Mouse (Mus musculus) embryonic facial prominence, embryonic 14.5 days (tissue): ENCODE results near the gene Nsf. TPM values are rescaled to one million over a fixed set of nuclear protein-coding genes. Genes with fewer than 3 reads are reported as not detected.

Source experiments
- ATAC-seq: fragments of 200-750 bp; cut with Nextera tagmentation; 2 replicates; pipeline ENCODE4 v1.8.0; 2017; ENCODE audit warnings: low read depth, moderate number of reproducible peaks, moderate TSS enrichment
- DNase-seq: peaks from one replicate; pipeline ENCODE4 v3.0.0-alpha.2; 2015; ENCODE audit warnings: low spot score
- H3K27ac ChIP-seq: fragments of 300-500 bp; sonication (generic); replicated peaks from 2 replicates; pipeline ENCODE4 v1.5.1; 2014; ENCODE audit warnings: low read depth, mild to moderate bottlenecking, low read length, moderate library complexity
- H3K27me3 ChIP-seq: fragments of 300-500 bp; sonication (generic); replicated peaks from 2 replicates; pipeline ENCODE4 v1.6.1; 2014; ENCODE audit warnings: low read length; ENCODE audit not compliant: control insufficient read depth, insufficient read depth
- H3K36me3 ChIP-seq: fragments of 300-500 bp; sonication (generic); 2 replicates; pipeline ENCODE4 v1.6.1; 2014; ENCODE audit warnings: low read length, mixed read lengths; ENCODE audit not compliant: control insufficient read depth, insufficient read depth
- H3K4me1 ChIP-seq: fragments of 300-500 bp; sonication (generic); 2 replicates; pipeline ENCODE4 v1.6.1; 2014; ENCODE audit warnings: antibody characterized with exemption, low read length; ENCODE audit not compliant: control insufficient read depth, insufficient read depth
- H3K4me2 ChIP-seq: fragments of 300-500 bp; sonication (generic); 2 replicates; pipeline ENCODE4 v1.6.1; 2014; ENCODE audit warnings: low read depth, mild to moderate bottlenecking, low read length, moderate library complexity, mixed read lengths
- H3K4me3 ChIP-seq: fragments of 300-500 bp; sonication (generic); 2 replicates; pipeline ENCODE4 v1.5.1; 2014; ENCODE audit warnings: low read depth, mild to moderate bottlenecking, low read length
- H3K9ac ChIP-seq: fragments of 300-500 bp; sonication (generic); 2 replicates; pipeline ENCODE4 v1.6.1; 2014; ENCODE audit warnings: low read depth, mild to moderate bottlenecking, low read length, moderate library complexity, mixed read lengths
- H3K9me3 ChIP-seq: fragments of 300-500 bp; sonication (generic); 2 replicates; pipeline ENCODE4 v1.6.1; 2016; ENCODE audit warnings: low read length; ENCODE audit not compliant: control insufficient read depth
- WGBS: fragments of 180-500 bp; shearing (Covaris S2); extraction: QIAGEN DNeasy Blood & Tissue Kit; methylation state at CpG from one replicate; pipeline ENCODE4 v1.1.7; 2014; 5-methylcytosine and 5-hydroxymethylcytosine counted together
- polyA plus RNA-seq: library from polyadenylated mRNA; unstranded; fragments of >200 nt; fragmentation: Nextera tagmentation; extraction: Ambion mirVana; gene quantifications from 2 replicates; pipeline ENCODE4 v1.2.1, GENCODE M21; 2014

The Nsf gene
- polyA plus RNA-seq, 1 experiment from 2014 or later: 39.9 TPM

DNA sequence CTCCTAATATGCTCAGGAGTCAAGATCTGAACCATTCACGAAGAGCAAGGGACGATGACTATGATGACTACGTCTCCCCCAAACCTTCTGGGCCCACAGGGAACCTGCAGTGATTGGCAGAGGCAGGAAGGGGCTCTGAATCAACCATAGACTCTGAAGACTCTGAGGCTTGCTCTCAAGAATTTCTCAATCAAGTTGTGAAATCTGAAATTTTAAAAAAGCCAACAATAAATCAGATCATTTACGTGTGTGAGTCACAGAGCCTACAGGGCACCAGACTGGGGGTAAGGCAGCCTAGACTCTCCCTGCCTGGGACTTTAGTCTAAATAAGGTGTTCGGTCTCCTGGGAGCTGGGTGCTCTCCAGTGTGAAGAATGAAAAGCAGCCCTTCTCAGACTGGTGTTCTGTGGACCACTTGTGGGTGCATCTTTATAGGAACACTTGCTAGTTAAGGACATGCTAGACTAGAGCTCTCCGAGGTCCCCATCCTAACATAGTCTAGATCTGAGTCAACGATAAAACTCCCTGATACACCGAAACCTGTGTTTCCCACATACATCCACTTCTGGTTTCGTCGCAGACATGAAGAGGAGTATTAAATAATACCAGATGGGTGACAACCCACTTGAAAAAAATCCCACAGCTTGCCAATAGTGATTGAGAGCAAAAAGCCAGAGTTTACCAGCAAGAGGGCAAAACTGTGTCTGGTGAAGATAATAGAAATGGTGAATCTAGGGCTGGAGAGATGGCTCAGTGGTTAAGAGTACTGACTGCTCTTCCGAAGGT, 56.7 kb downstream of the Nsf start:
- no peak for ATAC-seq
- 83% methylated on average over 11 of the region's 11 CpGs for WGBS
- H3K27ac ChIP-seq: no peak overlapping the region

DNA sequence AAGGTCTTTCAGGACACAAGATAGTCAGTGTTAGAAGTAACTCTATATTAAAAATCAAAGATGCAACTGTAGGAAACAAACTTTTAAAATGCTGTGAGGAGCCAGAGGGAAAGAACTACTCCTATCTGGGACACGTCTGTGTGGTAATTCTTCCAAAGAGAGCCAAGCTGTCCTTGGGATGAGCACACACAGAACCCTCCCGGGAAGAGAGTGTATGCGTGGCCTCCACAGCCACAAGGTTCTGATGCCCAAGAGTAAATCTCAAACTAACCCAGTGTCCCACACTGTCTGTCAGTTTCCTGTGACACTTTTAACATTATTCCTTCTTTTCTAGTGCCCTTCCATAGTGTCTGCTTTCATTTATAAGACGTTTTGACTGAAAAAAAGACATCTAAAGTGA, 57.8 kb downstream of the Nsf start:
- no peak overlapping the region for H3K9ac ChIP-seq
- no peak overlapping the region for H3K4me3 ChIP-seq
- no peak for DNase-seq
- no peaks in the 10 kb centered on the region for H3K27me3 ChIP-seq
- H3K4me1 ChIP-seq: 0 out of 2 replicates have a peak, but pooled peaks cover under 1% of the 10 kb centered on the region
- no peak for ATAC-seq
- no peak overlapping the region for H3K4me2 ChIP-seq
- 85% methylated on average over 4 of the region's 4 CpGs for WGBS
- H3K9me3 ChIP-seq: no peaks in the 10 kb centered on the region
- H3K27ac ChIP-seq: no peak overlapping the region
- H3K36me3 ChIP-seq: 0 out of 2 replicates have a peak, but pooled peaks cover 3% of the 10 kb centered on the region

More for the DNA sequence above, 56.7 kb downstream of the Nsf start:
- H3K27me3 ChIP-seq: no peaks in the 10 kb centered on the region
- no peak for DNase-seq
- H3K4me1 ChIP-seq: peaks cover 6% of the 10 kb centered on the region; the same call in 1 of the 2 replicates
- no peak overlapping the region for H3K9ac ChIP-seq
- 0 out of 2 replicates have a peak, but pooled peaks cover 3% of the 10 kb centered on the region for H3K36me3 ChIP-seq
- no peaks in the 10 kb centered on the region for H3K9me3 ChIP-seq
- no peak overlapping the region for H3K4me2 ChIP-seq
- H3K4me3 ChIP-seq: no peak overlapping the region

DNA sequence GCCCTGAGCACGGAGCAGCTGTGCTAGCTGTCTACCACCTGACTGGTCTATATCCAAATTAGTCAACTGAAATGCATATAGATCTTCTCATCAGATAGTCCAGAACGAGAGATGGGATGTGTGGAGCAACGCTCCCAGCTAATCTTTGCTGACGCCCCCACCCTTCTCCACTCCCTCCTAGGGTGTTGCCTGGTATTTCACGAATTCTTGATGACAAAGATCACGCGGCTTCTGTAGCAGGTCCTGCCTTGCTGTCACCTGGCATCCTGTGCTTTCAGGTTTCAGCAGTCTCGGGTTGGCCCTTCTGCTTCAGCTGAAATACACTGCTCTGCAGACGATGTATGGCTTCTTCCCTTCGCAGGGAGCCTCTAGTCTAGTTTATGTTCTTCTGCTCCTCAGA, 61.0 kb downstream of the Nsf start:
- Histone ChIP-seq H3K27me3 (no peaks in the 10 kb centered on the region), H3K4me1 (no peaks in the 10 kb centered on the region), H3K27ac (no peak overlapping the region), H3K36me3 (0 out of 2 replicates have a peak, but pooled peaks cover 3% of the 10 kb centered on the region), H3K4me2 (no peak overlapping the region), H3K9me3 (no peaks in the 10 kb centered on the region), H3K4me3 (no peak overlapping the region), H3K9ac (no peak overlapping the region)
- WGBS: 83% methylated on average over 10 of the region's 10 CpGs
- ATAC-seq (no peak), DNase-seq (peak; percentile 17)

DNA sequence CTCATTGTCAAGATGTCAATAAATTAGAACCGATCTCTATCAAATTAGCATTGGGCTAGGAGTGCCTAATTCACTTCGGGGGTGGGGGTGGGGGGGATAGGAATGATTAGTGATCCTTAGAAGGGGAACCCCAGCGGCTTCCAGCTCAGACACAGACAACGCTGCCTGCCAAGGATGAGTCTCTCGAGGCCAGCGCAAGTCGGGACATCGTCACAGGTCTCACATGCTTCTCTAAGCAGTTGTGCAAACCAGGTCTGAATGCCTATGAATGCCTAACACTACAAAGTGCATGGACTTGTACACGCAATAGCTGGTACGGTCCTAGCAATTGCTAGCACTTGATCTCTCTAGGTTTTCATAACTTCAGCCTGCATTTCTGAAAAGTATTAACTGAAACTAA, 62.1 kb downstream of the Nsf start:
- WGBS: 83% methylated on average over 10 of the region's 10 CpGs
- DNase-seq (no peak), ATAC-seq (no peak)
- Histone ChIP-seq H3K9ac (no peak overlapping the region), H3K27ac (no peak overlapping the region), H3K4me2 (no peak overlapping the region), H3K4me3 (no peak overlapping the region), H3K4me1 (no peaks in the 10 kb centered on the region), H3K36me3 (0 out of 2 replicates have a peak, but pooled peaks cover 3% of the 10 kb centered on the region), H3K27me3 (no peaks in the 10 kb centered on the region), H3K9me3 (no peaks in the 10 kb centered on the region)

DNA sequence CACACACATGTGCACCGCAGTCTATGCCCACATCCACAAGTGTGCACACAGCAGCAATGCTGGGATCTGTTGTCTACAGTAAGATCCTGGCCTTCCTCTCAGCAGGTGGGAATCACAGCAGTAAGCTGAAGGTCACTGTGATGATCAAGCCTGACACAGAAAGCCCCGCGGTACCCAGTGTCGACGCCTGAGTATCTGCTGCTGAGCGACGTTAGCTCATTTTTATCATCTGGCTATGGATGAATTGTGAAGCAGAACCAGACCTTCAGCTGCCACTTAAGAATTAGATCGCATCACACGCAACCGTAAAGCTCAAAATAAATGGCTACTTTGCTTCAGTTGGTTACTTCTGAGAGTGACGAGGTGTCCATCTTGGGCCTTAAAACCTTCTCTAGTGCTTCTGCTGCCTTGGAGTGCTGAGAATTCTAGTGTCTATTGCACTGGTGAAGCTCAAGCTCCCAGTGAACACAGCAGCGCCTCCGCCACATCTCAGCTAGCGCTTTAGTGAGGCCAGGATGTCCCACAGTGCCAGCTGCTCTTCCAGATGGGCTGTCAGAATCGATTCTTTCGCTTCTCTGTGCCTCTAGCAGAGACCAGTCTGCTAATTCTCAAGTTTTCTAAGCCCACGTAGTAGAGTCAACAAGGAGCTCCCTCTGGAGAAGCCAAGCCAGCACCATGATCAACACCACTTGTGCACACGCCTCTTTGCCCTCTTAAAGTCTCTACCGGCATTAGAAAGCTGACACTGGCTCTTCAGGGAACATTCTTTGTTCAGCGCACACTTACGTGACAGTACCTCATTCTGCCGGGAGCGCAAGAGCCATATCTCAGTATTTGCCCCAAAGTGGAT, 63.3 kb downstream of the Nsf start:
- Histone ChIP-seq H3K4me1 (0 out of 2 replicates have a peak, but pooled peaks cover 2% of the 10 kb centered on the region), H3K4me3 (no peak overlapping the region), H3K27me3 (no peaks in the 10 kb centered on the region), H3K9ac (no peak overlapping the region), H3K27ac (no peak overlapping the region), H3K9me3 (no peaks in the 10 kb centered on the region), H3K36me3 (0 out of 2 replicates have a peak, but pooled peaks cover 2% of the 10 kb centered on the region), H3K4me2 (no peak overlapping the region)
- ATAC-seq (no peak), DNase-seq (peak; percentile 18)
- 81% methylated on average over 23 of the region's 23 CpGs for WGBS

DNA sequence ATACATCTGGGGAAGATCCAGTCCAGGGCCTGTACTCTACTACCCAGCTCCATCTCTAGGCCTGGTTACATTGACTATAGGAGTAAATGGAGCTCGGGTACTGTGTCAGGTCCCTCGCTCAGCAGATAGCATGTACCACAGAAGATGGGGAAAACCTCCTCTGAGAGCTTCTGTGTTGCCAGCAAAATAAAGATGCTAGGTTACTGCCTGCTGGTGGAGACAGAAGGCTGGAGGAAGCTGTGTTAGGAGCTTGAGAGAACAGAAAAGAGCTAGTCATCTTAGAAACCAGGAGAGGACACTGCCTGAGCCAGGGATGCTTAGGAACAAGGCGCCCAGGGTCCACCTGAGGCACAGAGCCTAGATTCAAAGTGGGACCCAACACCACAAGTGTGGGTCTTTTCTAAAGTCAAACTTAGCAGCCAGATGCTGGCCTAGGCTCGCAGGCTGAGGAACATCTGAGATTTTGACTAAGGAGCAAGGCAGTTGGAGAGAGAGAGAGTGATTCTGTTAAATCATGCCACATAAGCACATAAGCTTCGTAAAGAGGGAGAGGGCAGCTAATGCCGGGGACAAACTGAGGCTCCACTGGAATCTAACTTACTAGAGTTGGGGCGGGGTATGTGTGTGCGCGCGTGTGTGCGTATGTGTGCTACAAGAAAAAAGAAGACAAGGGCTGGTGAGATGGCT, 66.0 kb downstream of the Nsf start:
- Histone ChIP-seq H3K27ac (no peak overlapping the region), H3K4me2 (no peak overlapping the region), H3K9me3 (no peaks in the 10 kb centered on the region), H3K27me3 (no peaks in the 10 kb centered on the region), H3K9ac (no peak overlapping the region), H3K4me1 (peaks cover 11% of the 10 kb centered on the region; the same call in 1 of the 2 replicates), H3K36me3 (no peaks in the 10 kb centered on the region), H3K4me3 (no peak overlapping the region)
- 92% methylated on average over 11 of the region's 11 CpGs for WGBS
- ATAC-seq: no peak
- no peak for DNase-seq

DNA sequence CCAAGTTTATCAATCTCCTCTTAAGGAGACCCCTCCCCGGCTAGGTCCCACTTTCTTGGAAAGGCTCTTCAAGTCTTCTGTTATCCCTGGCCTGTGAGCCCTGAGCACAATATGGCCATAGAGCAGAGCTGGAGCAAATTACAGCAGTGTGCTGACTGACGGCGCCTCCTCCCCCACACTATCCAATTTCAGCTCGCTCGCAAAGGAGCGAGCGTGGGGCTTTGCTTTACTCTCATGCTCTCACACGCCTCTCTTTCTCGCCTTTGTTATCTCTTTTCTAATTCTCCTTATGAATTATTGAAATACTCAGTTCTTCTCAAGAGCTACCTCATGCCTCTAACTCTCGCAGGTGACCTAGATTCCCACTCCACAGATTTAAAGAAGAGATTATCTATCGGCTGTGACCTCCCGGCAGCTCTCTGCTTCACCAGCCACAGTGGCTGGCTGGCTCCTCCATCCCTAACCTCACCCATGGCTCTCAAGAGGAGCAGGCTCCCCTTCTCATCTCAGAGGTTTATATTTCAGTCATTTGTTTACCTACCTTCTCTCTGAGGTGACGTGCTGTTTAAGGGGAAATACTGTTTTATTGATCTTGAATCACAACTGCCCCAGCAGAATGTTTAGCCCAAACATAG, 69.0 kb downstream of the Nsf start:
- WGBS: 8% methylated on average over 13 of the region's 13 CpGs
- Histone ChIP-seq H3K9me3 (no peaks in the 10 kb centered on the region), H3K4me2 (peak overlapping the region; percentile 53), H3K27ac (peak overlapping the region; percentile 28; the same call in 1 of the 2 replicates), H3K36me3 (peaks cover 13% of the 10 kb centered on the region; the same call in 1 of the 2 replicates), H3K9ac (peak overlapping the region; percentile 17; the same call in 1 of the 2 replicates), H3K4me3 (0 out of 2 replicates have a peak overlapping the region, but pooled peaks have one; percentile 19), H3K27me3 (no peaks in the 10 kb centered on the region), H3K4me1 (peaks cover 11% of the 10 kb centered on the region; the same call in 1 of the 2 replicates)
- ATAC-seq (peak; percentile 92), DNase-seq (peak; percentile 83)

DNA sequence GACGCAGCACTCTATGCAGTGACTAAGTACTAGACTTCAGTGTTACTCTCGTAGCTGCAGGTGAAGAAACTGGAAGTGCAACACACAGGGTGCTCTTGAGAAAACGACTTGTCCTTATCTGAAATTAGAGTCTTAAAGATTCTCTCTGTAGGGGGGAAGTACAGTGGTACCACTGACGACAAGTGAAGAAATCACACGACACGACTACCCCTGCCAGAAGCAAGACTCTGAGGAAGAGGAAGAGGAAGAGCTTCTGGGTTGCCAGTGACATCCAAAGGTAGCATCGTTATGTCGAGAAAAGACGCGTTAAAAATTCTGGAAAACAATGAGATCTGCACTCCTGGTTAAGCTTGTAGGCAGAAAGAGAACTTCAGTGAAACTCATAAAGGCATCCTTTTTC, 70.1 kb downstream of the Nsf start:
- H3K27me3 ChIP-seq: no peaks in the 10 kb centered on the region
- no peak overlapping the region for H3K27ac ChIP-seq
- H3K4me3 ChIP-seq: no peak overlapping the region
- WGBS: 87% methylated on average over 10 of the region's 10 CpGs
- ATAC-seq: no peak
- no peak overlapping the region for H3K9ac ChIP-seq
- H3K36me3 ChIP-seq: peaks cover 16% of the 10 kb centered on the region; the same call in 1 of the 2 replicates
- H3K4me2 ChIP-seq: no peak overlapping the region
- DNase-seq: no peak
- H3K9me3 ChIP-seq: no peaks in the 10 kb centered on the region
- peaks cover 11% of the 10 kb centered on the region; the same call in 1 of the 2 replicates for H3K4me1 ChIP-seq
